8 mouse cellular contexts compared by ENCODE assay signal in genomic region chr4:48481287-48481686, GRCm38 (mm10). TPM values are rescaled to one million over a fixed set of nuclear protein-coding genes. Genes with fewer than 3 reads are reported as not detected.
DNase-seq lines count a peak whose midpoint lies in the region; ATAC-seq and TF ChIP-seq lines count a peak whose summit lies in the region.

No protein-coding gene starts in this region.

- H3K4me1 ChIP-seq in heart, adult 2 months (ENCODE audit: control insufficient read depth, insufficient read depth, low read length), result no peaks in the 10 kb centered on the region
- no peaks in the 10 kb centered on the region for H3K4me1 ChIP-seq in heart, embryonic 12.5 days (replicated peaks)
- H3K4me1 ChIP-seq in embryonic facial prominence, embryonic 10.5 days, result no peaks in the 10 kb centered on the region

- 21% methylated on average over 2 of the region's 2 CpGs for WGBS in heart, adult 2 months
- WGBS in heart, embryonic 12.5 days, result 23% methylated on average over 2 of the region's 2 CpGs
- WGBS in embryonic facial prominence, embryonic 10.5 days, result 29% methylated on average over 2 of the region's 2 CpGs

- peak in 1 of 2 experiments; percentile 9 for DNase-seq in heart, adult 2 months
- peak; percentile 8 for DNase-seq in right cerebral cortex, postnatal 4 days
- no peak for DNase-seq in right cerebral cortex, postnatal 25 days
- peak; percentile 25 for DNase-seq in embryonic facial prominence, embryonic 10.5 days (ENCODE audit: low spot score)
- peak; percentile 33 to 45 for DNase-seq in lung, postnatal 4 days
- no peak for DNase-seq in cerebellum, adult 11-12 months

- TF ChIP-seq POLR2A in heart, adult 2 months (IDR thresholded peaks at IDR 0.05; ENCODE audit: insufficient read depth, low read depth, low read length), result no peak

- TF ChIP-seq EP300 in heart, adult 2 months (IDR thresholded peaks at IDR 0.05; ENCODE audit: insufficient read depth, low read depth, low read length), result no peak

- intact Hi-C loops in heart, adult 2 months (cut with DNase I), result loop anchor here (2.0 to 5.0 kb wide), 2 partner anchors 76 to 200 kb away; no protein-coding TSS in a partner anchor

- TF ChIP-seq CTCF in heart, adult 2 months (IDR thresholded peaks at IDR 0.05), result peak; percentile 70

- H3K4me3 ChIP-seq in heart, adult 2 months, result no peak overlapping the region
- H3K4me3 ChIP-seq in heart, embryonic 12.5 days, result no peak overlapping the region
- H3K4me3 ChIP-seq in embryonic facial prominence, embryonic 10.5 days, result no peak overlapping the region

- no peaks in the 10 kb centered on the region for H3K27me3 ChIP-seq in heart, adult 2 months (ENCODE audit: control insufficient read depth, insufficient read depth, low read length)
- H3K27me3 ChIP-seq in heart, embryonic 12.5 days (replicated peaks), result 0 out of 2 replicates have a peak, but pooled peaks cover 3% of the 10 kb centered on the region
- H3K27me3 ChIP-seq in embryonic facial prominence, embryonic 10.5 days (replicated peaks; ENCODE audit: low read depth, poor library complexity, severe bottlenecking), result no peaks in the 10 kb centered on the region

- no peaks in the 10 kb centered on the region for H3K79me2 ChIP-seq in heart, adult 2 months (replicated peaks; ENCODE audit: control insufficient read depth, insufficient read depth, low read length)

- no peak overlapping the region for H3K4me2 ChIP-seq in heart, embryonic 12.5 days

- H3K9me3 ChIP-seq in heart, embryonic 12.5 days (replicated peaks), result no peaks in the 10 kb centered on the region
- H3K9me3 ChIP-seq in embryonic facial prominence, embryonic 10.5 days, result peaks cover 10% of the 10 kb centered on the region; the same call in 1 of the 2 replicates

- H3K9ac ChIP-seq in heart, adult 2 months (ENCODE audit: low read depth, low read length), result no peak overlapping the region
- no peak overlapping the region for H3K9ac ChIP-seq in heart, embryonic 12.5 days

- H3K27ac ChIP-seq in heart, adult 2 months, result no peak overlapping the region
- H3K27ac ChIP-seq in heart, embryonic 12.5 days (ENCODE audit: poor library complexity, severe bottlenecking), result no peak overlapping the region
- H3K27ac ChIP-seq in embryonic facial prominence, embryonic 10.5 days (replicated peaks), result no peak overlapping the region

- no peak for ATAC-seq in heart, embryonic 12.5 days (ENCODE audit: insufficient number of reproducible peaks, low FRiP score)
- no peak for ATAC-seq in cerebellum, adult (ENCODE audit: insufficient number of reproducible peaks, low FRiP score, low TSS enrichment)

- H3K36me3 ChIP-seq in heart, adult 2 months (ENCODE audit: control insufficient read depth, insufficient read depth, low read length), result no peaks in the 10 kb centered on the region
- no peaks in the 10 kb centered on the region for H3K36me3 ChIP-seq in heart, embryonic 12.5 days
- no peaks in the 10 kb centered on the region for H3K36me3 ChIP-seq in embryonic facial prominence, embryonic 10.5 days (replicated peaks)

RNA-seq across cellular contexts. Expression of gene Tex10, which starts 8.0 kb away (rescaled TPM):
- total RNA-seq in heart, adult 2 months (2021), result 1 to 10 TPM; 7.9 to 9.0 TPM
- 8.0 and 12.0 TPM in 2 replicates for polyA plus RNA-seq in heart, adult 2 months (2012; rRNA removed)
- 37.9 and 39.1 TPM in 2 replicates for polyA plus RNA-seq in heart, embryonic 12.5 days (2016; fragmentation: Nextera tagmentation; extraction: Ambion mirVana)
- 77.5 and 79.0 TPM in 2 replicates for polyA plus RNA-seq in embryonic facial prominence, embryonic 10.5 days (2016; fragmentation: Nextera tagmentation; extraction: Ambion mirVana)

RNA-seq across cellular contexts. Expression of gene Msantd3, which starts 58.4 kb away (rescaled TPM):
- total RNA-seq in heart, adult 2 months (2021), result 10 to 100 TPM; 18.9 to 21.8 TPM
- 9.5 and 15.0 TPM in 2 replicates for polyA plus RNA-seq in heart, adult 2 months (2012; rRNA removed)
- polyA plus RNA-seq in heart, embryonic 12.5 days (2016; fragmentation: Nextera tagmentation; extraction: Ambion mirVana), result 30.7 and 31.2 TPM in 2 replicates
- 53.9 and 60.7 TPM in 2 replicates for polyA plus RNA-seq in embryonic facial prominence, embryonic 10.5 days (2016; fragmentation: Nextera tagmentation; extraction: Ambion mirVana)

Comparison
In these comparisons a context has a peak if more than half of its experiments do, and no peak if none do; other contexts are left out.
1. DNase-seq: peak in right cerebral cortex, postnatal 4 days (single experiment), embryonic facial prominence, embryonic 10.5 days (single experiment) and lung, postnatal 4 days (2 of 2); none in right cerebral cortex, postnatal 25 days (single experiment) and cerebellum, adult 11-12 months (single experiment).